Mouse (Mus musculus) kidney, adult 8-10 months (tissue): ENCODE measurements at regions not wholly inside any gene's neighbourhood (a gene's known extent, or its start where the extent isn't known, plus 50 kb on each side); places are given as distances from the start of the nearest gene placed in this dataset.
A peak's percentile ranks its signal among the peaks of the same experiment; 100 is the strongest.

Experiments
- DNase-seq, 2 experiments: peaks; one replicate each; pipeline ENCODE4 v3.0.0; 2022

- peak in 1 of 2 experiments; percentile 4 for DNase-seq
These were observed 288.8 kb upstream of the 4930550L24Rik start for GRCm38 (mm10) chrX:58620403-58620802.
